Mouse (Mus musculus) testis, adult 2 months (tissue): ENCODE measurements around the gene Myh7b.

Experiments used
- CTCF ChIP-seq: fragments of 200-500 bp; IDR thresholded peaks from 2 replicates; pipeline ENCODE4 v1.5.1; 2012; ENCODE audit warnings: low read depth, mild to moderate bottlenecking, inconsistent platforms, low read length, moderate library complexity; ENCODE audit not compliant: control insufficient read depth, insufficient read depth, insufficient replicate concordance
- POLR2A ChIP-seq: fragments of 200-500 bp; IDR thresholded peaks from 2 replicates; pipeline ENCODE4 v1.6.1; 2012; ENCODE audit warnings: low read depth, mild to moderate bottlenecking, inconsistent platforms, low read length, moderate library complexity; ENCODE audit not compliant: control insufficient read depth

GRCm38 (mm10) chr2:155623996-155624395, 13.0 kb downstream of the Myh7b start:
- no peak for TF ChIP-seq CTCF
- no peak for TF ChIP-seq POLR2A
